Mouse (Mus musculus) urinary bladder, postnatal 4 days (tissue): ENCODE measurements at regions not wholly inside any gene's neighbourhood (a gene's known extent, or its start where the extent isn't known, plus 50 kb on each side); places are given as distances from the start of the nearest gene placed in this dataset.

Experiments used
- DNase-seq, 2 experiments: peaks; one replicate each; pipeline ENCODE4 v3.0.0; 2021 to 2022; ENCODE audit warnings: low spot score in 2 of 2

DNA sequence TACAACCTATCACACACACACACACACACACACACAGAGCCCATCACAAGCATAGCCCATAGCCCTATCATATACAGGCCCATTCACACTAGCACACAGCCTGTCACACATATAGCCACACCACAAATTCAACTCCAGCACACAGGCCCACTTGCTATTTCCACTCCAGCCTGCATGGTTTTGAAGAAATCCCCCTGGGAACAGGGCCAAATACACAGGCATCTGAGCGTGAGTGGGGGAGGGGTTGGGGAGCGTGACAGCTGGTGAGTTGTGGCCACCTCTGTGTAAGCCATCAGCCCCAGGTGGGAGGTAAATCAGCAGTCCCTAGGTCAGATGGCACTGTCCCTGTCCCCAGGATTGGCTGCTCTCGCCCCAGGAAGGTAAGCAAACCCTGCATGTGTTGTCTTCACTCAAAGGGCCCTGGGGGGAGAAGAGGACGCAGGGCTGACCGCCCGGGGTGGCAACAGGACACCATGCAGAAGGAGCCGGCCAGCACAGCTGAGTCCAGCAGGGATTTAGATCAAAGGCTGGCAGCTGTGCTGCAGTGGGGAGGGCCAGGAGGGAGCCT lies 153.6 kb upstream of the Gm3448 start:
- no peak for DNase-seq

DNA sequence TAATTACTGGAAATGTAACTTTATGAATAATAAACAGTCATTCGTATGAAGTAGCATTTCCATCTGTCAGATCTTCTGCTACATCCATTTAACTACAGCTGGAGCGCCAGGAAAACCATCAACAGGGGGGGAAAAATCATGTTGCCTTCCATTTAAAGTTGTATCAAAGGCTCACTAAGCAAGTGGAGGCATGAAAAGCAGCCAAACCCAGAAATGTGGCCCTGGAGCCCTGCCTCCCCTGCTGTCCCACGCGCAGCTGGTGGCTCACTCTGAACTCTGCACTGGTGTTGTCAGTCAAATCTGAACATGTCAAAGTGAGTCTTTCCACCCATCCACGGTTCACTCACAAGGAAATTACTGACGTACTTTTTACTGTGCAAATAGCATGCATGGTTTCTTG lies 152.5 kb upstream of the Gm3448 start:
- DNase-seq, result no peak

DNA sequence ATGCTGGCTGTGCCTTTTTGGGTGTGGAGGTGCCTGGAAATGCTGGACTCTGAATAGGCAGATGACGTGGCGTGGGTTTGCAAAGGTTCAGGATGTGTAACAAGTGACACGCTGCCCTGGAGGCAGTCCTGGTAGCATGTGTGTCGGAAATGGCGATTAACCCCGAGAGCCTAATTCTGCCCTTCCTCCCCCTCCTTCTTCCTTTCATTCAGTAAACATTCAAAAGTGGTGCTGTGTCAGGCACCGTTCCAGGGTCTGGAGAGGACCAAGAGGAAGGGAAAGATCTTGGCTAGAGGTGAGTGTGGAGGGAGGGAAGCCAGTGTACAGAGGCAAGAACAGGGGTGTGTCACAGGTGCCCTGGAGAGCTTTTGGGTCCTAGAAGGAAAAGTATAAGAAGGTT lies 151.5 kb upstream of the Gm3448 start:
- DNase-seq, result no peak

DNA sequence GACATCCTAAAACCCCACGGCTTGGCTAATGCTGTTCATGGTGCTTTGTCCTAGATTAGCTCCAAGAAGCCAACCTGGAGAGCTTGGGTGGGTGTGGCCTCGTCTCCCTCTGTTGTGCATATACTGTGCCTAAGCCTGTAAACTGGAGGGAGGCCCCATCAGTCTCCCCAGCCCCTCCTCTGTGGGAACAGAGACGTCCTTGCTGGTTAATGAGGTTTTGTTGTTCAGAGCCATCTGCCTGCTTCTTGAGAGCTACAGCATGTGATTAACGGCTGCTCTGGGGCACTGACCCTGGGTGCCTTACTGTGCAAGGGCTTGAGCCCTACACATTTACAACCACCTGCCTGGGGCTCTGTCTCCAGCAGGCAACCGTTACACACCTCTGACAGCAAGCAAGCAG lies 143.9 kb upstream of the Gm3448 start:
- DNase-seq, result no peak

DNA sequence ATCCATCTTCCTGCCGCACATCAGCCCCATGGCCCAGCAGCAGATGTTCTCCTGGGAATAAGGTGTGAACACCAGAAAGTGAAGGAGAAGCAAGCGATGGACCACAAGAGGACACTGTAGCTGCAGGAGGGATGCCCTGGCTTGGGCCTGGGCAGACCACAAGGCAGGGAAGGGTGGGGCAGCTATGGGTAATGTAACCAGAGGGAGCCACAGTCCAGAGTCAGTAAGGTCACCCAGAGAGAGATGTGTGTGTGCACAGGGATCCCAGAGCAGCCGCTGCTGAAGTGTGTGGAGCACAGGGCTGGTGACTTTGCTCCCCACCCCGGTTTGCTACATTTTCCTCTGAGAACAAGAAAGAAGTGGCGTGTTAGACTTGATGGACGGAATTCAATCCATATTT lies 142.5 kb upstream of the Gm3448 start:
- DNase-seq, result no peak

DNA sequence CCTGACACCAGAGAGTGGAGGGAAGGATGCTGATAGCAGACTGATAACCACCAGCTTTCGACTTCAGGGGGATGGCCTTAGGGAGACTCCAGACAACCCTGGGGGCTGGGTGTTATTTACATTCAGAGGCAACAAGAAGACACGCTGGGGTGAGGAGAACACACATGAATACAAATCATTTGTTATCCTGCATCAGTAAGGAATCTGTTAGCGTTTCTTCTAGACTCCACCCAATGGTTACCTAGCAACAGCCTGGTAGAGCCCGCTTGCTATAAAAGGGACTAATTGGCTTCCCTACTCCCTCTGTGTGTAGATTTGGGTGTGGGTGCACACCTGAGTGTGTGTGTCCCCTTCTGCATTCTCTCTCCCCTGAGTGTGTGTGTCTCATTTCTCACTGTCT lies 140.8 kb upstream of the Gm3448 start:
- DNase-seq, result no peak

DNA sequence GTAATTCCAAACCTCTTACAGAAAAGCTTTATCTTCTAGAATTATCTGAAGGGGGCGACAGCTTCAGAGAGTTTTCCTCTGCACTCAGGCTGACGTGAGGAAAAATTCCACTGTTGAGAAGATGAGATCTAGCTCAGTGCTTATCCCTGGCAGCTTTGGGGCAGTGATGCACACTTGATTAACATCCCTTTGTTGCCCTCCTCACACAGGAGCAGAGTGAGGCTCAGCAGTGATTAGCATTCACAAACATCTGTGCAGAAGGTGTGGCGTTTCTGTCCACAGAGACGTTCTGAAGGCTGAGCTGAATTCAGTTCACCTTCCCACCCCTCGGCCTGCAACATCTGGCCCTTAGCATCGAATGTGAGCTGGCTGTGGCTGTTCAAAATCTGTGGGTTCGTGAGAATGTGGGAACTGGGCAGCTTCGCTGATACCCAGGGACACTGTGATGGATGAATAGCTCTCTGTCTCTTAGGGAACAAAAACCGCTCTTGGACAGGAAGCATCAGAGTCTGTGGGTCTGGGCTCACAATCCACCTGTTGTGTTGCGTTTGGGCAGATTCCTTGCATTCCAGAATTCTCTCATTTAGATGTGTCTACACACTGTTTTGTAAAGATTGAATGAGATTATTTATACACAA lies 139.0 kb upstream of the Gm3448 start:
- no peak for DNase-seq

DNA sequence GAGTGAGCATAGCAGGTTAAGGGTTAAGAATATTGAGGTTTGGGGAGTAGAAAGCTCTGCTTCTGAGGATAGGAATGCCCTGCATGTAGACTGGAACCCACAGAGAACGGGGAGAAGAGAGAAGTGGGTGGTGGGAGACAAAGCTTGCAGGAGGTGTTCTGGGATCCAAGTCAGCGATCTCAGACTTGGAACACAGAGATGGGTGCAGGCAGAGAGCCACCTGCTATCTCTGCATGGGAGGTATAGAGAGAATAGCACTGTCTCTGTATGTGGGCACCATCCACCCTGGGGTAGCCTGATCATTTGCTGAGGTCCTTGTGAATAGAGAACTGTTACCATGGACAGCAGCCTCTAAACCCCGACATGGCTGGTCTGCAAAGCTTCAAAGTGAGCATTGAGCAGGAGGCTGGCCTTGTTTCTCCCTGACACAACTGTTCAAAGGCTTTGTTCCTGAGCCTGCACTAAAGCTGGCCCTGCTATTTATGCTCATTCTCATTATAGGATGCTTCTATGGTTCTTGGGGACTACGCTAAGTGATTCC lies 138.1 kb upstream of the Gm3448 start:
- DNase-seq, result no peak

DNA sequence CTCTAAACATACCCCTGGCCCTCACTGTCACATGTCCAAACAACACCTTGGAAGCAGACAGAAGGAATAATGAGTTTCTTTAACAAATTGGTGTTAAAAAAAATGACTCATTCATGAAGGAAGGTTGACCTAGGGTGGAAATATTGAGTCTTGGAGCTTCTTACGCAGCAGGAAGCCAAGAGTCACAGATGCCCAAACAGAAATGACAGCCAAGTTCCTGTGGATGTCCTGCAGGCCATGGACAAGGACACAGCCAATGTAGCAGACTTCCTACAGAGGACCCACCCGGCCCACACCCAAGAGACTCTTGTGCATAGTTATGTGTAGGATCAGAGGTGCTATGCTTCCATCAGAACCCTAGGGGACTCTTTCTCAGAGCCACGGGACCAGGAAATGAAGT lies 136.1 kb upstream of the Gm3448 start:
- DNase-seq, result no peak

DNA sequence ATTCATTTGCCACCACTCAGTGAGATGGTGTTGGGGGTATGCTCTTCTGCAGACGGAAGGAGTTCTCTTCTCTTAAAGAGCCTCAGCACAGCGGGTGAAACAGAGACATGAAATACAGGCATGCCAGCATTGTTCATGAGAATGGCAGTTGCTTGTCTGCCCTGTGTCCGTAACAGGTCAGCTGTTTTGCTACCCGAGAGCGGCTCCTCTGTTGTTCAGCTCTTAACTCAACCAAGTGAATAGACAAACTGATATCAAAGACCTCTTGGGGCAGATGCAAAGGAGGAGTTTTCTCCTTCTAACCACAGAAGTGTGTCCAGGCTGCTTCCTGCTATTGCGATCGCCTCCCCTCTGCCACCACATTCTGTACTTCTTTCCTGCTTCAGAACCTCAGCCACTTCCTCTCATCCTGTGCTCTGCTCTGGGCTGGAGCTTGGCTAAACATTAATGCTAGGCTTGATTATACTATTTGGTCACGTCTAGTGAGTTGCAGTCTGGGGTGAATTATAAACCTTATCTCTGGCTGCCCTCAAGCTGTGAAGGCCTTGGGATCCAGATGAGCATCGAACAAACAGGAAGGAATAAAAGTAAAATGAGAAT lies 133.1 kb upstream of the Gm3448 start:
- no peak for DNase-seq

DNA sequence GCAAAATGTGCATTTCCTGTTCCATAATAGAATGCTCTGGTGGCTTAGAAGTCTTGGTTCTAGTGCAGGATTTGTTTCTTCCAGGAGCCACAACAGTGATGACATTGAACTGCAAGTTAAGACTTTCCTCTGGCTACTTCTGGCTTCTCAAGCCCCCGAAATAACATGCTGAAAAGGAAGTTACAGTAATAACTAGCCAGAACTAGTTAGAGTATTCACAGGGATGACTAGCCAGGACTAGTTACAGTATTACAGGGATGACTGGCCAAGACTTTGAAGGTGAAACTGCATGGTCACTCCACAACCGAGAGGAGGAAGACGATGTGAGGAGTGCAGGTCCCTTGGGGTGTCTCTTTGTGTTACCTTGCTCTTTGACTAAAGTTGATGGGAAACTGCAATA lies 126.6 kb upstream of the Gm3448 start:
- no peak for DNase-seq

DNA sequence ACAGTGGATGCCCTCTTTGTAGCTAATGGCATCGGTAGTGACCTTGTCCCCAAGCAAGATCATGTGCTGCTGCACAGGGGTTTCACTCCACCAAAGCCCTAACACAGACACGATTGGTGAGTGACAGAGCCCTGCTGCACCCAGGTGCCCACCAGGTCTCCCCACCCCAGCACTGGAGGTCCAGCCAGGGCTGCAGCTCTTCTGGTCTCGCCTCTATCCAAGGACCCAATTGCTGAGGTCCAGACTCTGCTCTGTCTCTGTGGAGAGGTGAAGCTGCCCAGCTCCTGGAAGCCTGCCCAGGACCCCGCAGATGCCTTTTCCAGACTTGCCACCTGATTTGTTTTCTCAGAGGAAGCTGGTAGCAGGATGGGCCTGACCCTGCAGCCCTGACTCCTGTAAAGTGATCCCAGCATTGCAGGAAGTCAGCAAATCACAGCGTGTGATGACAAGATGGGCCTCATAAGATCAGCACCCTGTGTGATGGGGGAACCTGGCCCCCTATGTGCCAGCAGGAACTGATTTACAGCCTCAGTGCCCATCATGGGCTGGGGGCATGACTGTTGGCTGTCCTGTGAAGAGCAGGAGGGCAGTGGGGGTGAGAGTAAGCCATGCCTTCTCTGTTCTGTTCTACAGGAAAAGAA lies 116.5 kb upstream of the Gm3448 start:
- no peak for DNase-seq

DNA sequence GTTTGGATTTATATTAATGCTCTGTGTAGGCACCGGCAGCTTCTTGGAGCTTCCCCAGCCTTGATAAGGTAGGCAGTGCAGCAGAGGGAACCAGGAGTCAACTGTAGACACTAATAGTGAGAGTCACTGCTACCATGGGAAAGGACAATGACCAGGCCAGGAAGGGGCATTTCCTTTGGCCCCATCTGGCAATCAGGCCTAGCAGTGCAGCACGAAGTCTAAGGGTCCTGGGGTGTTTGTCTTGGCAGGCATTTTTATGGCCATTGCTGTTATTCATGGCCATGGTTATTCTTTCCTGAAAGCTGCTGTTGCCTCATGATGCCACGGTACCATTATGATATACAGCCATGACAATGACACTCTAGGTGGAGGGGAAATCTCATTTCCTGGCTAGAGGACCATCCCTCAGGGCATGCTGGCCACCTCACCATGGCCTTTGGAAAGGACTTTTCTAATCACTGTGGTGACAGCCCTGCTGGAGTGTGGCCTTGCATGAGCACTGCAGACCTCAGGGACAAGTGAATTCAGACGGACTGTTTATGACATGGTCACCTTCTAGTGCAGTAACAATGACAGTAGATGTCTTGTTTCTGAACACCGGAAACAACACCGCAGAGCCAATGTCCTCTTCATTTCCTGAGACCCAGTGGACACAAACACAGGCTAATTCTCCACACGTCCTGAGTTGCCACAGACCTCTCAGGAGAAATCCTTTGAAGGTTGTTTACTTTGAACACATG lies 111.8 kb upstream of the Gm3448 start:
- no peak for DNase-seq

DNA sequence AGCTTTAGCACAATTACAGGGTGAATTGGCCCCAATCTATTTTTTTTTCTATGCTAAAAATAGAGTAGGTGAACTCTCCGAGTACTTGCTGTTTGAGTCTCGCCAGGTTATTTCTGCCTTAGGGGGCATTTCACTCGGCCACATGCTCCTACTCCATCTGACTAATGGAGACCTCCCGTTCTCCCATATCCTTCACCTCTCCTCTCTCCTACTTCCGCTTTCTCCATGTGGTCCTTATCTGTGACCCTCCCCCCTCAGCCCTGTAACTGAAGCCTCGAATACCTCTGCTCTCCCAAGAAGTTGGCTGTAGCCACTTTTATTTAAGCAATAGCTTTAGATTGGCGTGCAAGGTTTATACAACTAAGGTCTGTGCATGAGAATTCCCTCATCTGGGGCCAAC lies 111.1 kb upstream of the Gm3448 start:
- DNase-seq, result no peak

DNA sequence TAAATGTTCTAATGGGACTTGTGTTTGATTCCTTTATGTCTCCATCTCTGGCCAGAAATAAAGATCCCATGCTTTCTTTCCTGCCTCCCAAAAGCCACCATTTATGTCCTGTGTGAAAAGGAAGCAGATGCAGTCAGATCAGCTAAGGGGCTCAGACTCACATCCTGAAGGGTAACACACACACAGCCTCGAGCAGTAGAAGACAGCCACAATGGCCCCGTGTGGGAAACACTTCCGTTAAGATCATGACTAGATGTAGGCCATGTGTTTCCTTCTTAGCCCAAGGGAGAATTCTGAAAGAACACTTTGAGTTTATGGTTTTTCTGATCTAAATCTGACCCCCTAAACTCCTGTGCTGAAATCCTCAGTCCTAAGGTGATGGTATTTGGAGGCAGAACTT lies 110.4 kb upstream of the Gm3448 start:
- no peak for DNase-seq

DNA sequence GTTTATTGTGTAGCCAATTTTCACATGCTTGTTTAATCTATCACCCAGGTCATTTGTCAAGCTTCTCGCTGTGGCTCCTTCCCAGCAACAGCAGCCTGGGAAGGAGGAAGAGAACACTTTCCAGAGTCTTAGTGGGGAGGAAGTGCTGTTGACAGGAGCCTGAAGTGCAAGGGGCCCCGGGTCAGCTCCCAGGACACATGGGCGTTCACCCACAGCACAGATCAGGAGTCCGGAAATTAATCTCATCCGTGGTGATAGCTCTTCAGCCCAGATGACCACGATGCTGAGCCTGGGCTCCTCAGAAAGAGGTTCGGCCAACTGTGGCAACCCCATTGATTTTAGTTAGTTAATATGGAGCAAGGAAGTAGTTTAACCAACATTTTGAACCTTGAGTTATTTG lies 105.3 kb upstream of the Gm3448 start:
- DNase-seq, result no peak

DNA sequence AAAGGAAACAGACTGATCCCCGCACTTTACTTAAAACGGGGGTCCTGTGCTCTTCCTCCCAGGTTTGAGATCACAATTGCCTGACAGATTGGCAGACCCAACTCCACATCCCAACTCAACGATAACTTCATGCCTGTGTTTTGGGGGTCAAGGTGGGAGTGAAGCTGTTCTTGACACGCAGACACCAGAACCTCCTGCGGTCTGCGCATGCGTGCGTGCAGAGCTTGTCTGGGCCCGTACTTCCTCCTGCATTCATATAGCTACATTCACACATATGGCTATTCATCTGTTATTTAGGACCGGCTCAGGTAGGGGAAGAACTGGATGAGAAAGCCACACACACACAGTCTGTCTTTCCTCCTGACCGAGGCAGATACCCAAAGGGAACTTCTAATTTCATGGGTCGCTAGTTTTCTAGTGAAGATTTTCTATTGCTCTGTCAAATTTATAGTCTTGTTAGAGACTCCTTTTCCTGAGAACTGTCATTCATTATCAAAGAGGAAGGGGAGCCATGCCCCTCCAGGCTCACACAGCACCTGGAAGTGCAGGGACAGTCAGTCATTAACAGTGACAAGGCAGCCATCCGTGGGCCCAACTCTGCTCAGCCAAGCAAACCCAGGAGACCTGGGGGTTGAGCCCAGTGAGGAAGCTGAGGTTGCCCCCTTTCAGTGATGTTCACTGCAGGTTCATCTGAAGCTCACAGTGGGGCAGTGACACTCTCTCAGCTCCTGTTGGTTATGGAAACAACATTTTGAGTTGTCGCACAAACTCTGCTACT lies 104.0 kb upstream of the Gm3448 start:
- DNase-seq, result no peak

DNA sequence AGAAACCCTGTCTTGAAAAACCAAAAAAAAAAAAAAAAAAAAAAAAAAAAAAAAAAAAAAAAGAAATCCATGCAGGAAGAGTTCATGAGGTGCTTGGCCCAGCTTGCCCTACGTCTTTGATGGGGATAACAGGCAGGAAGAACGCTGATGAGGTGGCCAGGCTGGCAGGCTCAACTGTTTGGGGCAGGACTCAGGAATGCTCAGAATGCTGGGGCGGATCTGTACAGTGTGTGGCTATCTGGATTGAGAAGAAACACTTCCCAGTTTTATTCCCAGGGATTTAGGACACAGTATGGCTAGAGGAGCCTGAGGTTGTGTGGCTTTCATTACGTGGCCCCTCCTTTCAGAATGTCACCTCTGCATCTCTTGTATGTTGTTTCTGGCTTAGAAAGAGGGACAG lies 99.1 kb upstream of the Gm3448 start:
- DNase-seq, result no peak
